Mouse (Mus musculus): Measurements from ENCODE around the gene Acbd4. TPM values are rescaled to one million over a fixed set of nuclear protein-coding genes. Genes with fewer than 3 reads are reported as not detected.
A peak's percentile ranks its signal among the peaks of the same experiment; 100 is the strongest.

Gene Acbd4
- polyA plus RNA-seq, 1 experiment from 2014 or later, result 8.3 TPM

DNA sequence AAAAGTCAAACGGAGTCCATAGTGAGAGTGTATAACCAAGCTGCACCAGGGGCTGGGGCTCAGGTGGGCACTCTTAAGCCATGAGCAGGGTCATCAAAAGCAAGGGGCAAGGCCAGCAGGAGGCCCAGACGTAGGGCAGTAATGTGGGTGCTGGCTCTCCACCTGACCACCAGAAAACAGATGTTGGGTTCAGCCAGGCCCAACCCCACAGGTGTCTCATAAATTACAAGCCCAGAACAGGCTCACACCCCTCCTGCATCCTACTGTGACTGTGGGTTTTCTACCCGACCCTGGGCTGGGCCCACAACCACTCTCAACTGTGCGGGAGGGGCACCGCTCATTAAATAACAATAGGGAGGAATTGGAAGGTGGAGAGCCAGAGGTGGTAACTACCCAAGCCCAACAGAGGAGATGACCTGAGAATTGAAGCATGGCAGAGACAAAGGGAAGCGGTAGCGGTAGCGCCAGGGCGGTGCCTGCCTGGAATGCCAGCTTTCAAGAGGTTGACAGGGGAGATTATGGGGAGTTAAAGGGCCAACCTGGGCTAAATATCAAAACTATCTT is 6.3 kb upstream of the Acbd4 start:
- Histone ChIP-seq H3K4me2 (replicated peaks) (no peak overlapping the region), H3K36me3 (no peaks in the 10 kb centered on the region), H3K4me3 (no peak overlapping the region), H3K9ac (no peak overlapping the region), H3K9me3 (replicated peaks) (no peaks in the 10 kb centered on the region), H3K27me3 (peaks cover 40% of the 10 kb centered on the region), H3K4me1 (no peaks in the 10 kb centered on the region), H3K27ac (no peak overlapping the region)
- WGBS, result 52% methylated on average over 9 of the region's 9 CpGs
- no peak for ATAC-seq (ENCODE audit: low FRiP score)

DNA sequence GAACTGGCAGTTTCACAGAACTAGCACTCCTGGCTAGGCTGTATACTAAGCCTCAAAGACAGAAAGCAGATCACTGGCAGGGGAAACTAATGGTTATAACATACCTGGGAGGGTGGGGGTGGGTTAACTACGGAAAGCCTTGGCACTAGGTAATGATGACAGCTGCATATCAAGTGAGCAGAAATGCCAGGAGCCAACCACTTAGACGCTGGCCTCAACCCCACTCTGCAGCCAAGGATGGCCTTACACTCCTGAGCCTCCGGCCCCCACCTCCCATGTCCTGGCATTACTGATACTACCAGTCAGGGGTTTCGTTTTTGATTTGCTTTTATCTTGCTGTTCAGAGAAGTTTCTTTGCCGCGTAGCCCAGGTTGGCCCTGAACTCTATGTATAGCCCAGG is 5.7 kb upstream of the Acbd4 start:
- H3K27ac ChIP-seq, result no peak overlapping the region
- ATAC-seq (ENCODE audit: low FRiP score), result no peak
- H3K9ac ChIP-seq, result no peak overlapping the region
- H3K4me1 ChIP-seq, result peaks cover under 1% of the 10 kb centered on the region; the same call in 1 of the 2 replicates
- H3K9me3 ChIP-seq (replicated peaks), result no peaks in the 10 kb centered on the region
- H3K4me3 ChIP-seq, result no peak overlapping the region
- H3K4me2 ChIP-seq (replicated peaks), result no peak overlapping the region
- WGBS, result 92% methylated on average over 6 of the region's 6 CpGs
- no peaks in the 10 kb centered on the region for H3K36me3 ChIP-seq
- peaks cover 47% of the 10 kb centered on the region for H3K27me3 ChIP-seq

DNA sequence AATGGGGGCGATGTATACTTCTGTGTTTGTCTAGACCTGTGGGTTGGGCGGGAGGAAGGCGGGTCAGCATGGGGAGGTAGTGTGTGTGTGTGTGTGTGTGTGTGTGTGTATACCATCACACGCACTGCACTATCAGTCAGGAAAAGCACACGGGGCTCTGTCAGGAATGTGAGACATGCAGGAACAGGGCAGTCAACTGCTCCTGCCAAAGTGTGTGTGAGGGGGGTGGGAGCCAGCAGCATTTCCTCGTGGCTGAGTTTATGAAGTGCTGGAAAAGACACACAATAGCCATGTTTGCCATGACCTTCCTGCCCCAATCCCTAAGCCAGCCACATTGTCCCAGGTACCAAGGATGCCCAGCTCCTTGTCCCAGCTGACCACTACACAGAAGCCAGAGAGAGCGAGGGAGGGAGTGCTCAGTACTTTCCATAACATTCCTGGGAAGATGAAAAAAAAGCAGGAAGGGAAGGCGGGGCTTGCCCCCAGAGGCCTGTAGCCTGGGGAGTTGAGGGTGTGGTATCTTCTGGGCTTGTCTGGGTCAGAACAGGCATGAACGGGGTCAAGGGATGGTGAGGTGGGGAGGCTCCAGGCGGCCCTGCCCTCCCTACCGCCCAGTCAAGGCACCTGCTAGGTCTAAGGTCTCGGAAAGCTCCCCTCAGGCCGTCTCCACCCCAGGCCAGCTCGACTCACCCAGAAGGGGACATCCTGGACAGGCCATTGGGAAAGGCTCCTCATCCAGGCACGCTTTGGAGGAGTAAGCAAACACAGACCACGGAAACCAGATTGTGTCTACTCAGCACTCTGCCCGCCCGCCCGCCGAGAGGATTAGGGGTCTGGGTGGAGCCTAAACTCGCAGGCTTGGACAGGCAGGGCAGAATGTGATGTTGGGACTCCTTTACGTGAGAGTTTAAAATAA is 4.2 kb upstream of the Acbd4 start:
- Histone ChIP-seq H3K36me3 (no peaks in the 10 kb centered on the region), H3K27ac (no peak overlapping the region), H3K9ac (0 out of 2 replicates have a peak overlapping the region, but pooled peaks have one; percentile 8), H3K4me1 (peaks cover 15% of the 10 kb centered on the region), H3K4me2 (replicated peaks) (no peak overlapping the region), H3K27me3 (peaks cover 59% of the 10 kb centered on the region), H3K9me3 (replicated peaks) (no peaks in the 10 kb centered on the region), H3K4me3 (no peak overlapping the region)
- no peak for ATAC-seq (ENCODE audit: low FRiP score)
- 29% methylated on average over 22 of the region's 22 CpGs for WGBS

DNA sequence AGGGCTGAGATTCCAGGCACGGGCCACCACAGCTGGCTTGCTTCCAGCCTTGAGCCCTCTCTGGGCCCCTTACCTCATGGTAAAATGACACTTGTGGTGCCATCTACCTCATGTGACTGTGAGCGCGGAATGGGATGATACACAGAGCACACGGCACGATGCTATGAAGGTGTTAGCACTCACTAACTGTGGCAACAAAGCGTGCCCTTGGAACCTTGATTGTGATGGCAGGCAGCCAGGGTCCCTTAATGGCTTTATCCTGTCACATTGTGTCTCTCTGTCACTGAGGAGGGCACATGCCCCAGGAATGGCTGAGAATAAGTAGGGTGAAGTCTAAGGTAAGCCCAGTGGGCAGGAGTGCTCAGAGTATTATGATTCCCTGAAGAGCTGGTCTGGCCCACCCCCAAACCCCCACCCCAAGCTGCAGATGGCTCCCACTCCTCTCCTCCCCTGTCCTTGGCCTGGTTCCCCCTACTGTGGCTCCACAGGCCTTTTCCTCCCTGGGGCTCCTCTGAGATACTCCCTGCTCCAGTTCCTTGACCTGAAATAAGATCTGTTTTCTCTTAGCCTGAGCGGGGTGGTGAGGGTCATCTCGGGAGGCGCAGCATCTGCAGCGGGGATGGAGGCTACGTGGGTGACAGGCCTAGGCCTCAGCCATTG is 2.8 kb upstream of the Acbd4 start:
- Histone ChIP-seq H3K36me3 (no peaks in the 10 kb centered on the region), H3K9ac (no peak overlapping the region), H3K4me2 (replicated peaks) (no peak overlapping the region), H3K27ac (no peak overlapping the region), H3K9me3 (replicated peaks) (no peaks in the 10 kb centered on the region), H3K27me3 (peaks cover 67% of the 10 kb centered on the region), H3K4me1 (peaks cover 24% of the 10 kb centered on the region), H3K4me3 (no peak overlapping the region)
- WGBS, result 65% methylated on average over 11 of the region's 11 CpGs
- ATAC-seq (ENCODE audit: low FRiP score), result no peak

DNA sequence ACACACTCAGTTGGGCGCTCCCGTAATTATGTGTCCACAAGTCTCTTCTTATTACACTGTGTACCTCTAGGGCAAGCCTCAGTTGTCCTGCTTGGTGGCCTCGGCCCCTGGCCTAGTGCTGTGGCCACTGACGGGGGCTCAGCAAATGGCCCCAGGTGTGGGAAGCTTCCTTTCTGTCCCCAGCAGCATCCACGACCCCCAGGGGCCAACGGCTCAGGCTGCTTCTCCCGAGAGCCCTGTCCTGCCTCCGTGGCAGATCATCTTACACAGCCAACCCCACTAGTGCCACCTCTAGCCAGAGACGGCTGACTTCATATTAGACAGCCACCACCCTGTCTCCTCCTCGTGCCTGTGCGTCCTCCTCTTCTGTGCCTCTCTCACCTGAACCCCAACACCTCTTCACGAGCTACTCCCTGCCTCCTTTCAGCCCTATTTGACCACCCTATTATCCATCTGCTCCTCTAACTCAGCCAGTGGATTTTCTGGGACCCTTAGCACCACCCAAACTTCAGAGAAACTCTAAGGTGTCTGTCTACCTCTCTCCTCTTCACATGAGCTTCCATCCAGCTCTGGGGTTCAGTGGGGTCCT is 2.0 kb upstream of the Acbd4 start:
- Histone ChIP-seq H3K4me3 (no peak overlapping the region), H3K27ac (no peak overlapping the region), H3K4me1 (peaks cover 24% of the 10 kb centered on the region), H3K9me3 (replicated peaks) (no peaks in the 10 kb centered on the region), H3K9ac (no peak overlapping the region), H3K36me3 (no peaks in the 10 kb centered on the region), H3K27me3 (peaks cover 72% of the 10 kb centered on the region), H3K4me2 (replicated peaks) (no peak overlapping the region)
- 56% methylated on average over 12 of the region's 12 CpGs for WGBS
- ATAC-seq (ENCODE audit: low FRiP score), result no peak

DNA sequence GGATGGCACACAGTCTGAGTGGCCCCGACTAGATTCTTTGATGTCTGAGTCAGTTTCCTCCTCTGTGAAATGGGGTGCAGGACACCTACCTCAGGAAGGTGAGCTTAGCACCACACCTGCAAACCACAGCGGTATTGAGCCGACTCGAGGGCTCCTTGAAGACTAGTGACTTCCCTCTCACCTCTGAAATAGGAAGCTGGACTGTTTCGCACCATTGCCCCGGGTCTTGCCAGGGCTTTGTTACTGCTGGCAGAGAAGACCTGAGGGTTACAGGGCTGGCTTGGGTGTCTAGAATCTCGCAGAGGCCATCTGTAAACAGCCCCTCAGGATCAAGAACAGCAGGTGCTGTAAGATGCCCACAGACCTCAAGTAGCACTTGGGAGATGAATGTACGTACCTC is 1.1 kb upstream of the Acbd4 start:
- H3K36me3 ChIP-seq, result no peaks in the 10 kb centered on the region
- peaks cover 24% of the 10 kb centered on the region for H3K4me1 ChIP-seq
- peaks cover 73% of the 10 kb centered on the region for H3K27me3 ChIP-seq
- no peak overlapping the region for H3K4me3 ChIP-seq
- 71% methylated on average over 8 of the region's 8 CpGs for WGBS
- no peak for ATAC-seq (ENCODE audit: low FRiP score)
- no peak overlapping the region for H3K27ac ChIP-seq
- H3K4me2 ChIP-seq (replicated peaks), result no peak overlapping the region
- no peak overlapping the region for H3K9ac ChIP-seq
- no peaks in the 10 kb centered on the region for H3K9me3 ChIP-seq (replicated peaks)

DNA sequence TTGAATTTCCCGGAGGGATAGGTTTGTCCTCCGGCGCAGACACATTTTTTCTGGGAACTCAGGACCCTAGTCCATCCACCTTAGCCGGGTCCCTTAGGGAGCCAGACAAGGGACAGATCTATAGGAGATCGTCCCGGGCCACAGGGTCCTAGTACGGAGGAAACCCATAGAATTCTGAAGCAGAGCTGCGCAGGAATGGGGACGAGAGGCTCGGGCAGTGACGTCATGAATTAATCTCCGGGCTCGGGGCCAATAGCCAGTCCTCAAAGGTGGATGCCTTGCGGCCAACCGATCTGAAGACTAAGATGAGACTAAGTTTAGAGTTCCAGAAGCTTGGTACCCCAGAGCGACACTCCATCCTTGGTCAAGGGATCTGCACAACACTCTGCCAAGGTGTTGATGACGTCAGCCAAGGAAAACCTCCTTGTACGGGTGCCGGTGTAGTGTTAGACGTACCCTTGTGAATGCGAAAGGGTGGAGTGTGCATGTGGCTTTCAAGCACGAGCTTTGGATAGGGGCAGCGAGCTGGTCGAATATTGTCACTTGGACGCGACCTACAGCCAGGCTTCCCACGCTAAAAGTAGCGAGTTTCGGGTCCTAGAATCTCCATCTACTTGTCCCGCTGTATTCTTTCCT is 502 bp downstream of the Acbd4 start:
- H3K4me3 ChIP-seq, result peak overlapping the region; percentile 40
- peak overlapping the region; percentile 57 for H3K9ac ChIP-seq
- no peaks in the 10 kb centered on the region for H3K36me3 ChIP-seq
- peaks cover 63% of the 10 kb centered on the region for H3K27me3 ChIP-seq
- 0 out of 2 replicates have a peak, but pooled peaks have one; percentile 32 for ATAC-seq (ENCODE audit: low FRiP score)
- H3K4me1 ChIP-seq, result peaks cover 24% of the 10 kb centered on the region
- H3K27ac ChIP-seq, result no peak overlapping the region
- 4% methylated on average over 30 of the region's 30 CpGs for WGBS
- H3K4me2 ChIP-seq (replicated peaks), result peak overlapping the region; percentile 75
- H3K9me3 ChIP-seq (replicated peaks), result no peaks in the 10 kb centered on the region

DNA sequence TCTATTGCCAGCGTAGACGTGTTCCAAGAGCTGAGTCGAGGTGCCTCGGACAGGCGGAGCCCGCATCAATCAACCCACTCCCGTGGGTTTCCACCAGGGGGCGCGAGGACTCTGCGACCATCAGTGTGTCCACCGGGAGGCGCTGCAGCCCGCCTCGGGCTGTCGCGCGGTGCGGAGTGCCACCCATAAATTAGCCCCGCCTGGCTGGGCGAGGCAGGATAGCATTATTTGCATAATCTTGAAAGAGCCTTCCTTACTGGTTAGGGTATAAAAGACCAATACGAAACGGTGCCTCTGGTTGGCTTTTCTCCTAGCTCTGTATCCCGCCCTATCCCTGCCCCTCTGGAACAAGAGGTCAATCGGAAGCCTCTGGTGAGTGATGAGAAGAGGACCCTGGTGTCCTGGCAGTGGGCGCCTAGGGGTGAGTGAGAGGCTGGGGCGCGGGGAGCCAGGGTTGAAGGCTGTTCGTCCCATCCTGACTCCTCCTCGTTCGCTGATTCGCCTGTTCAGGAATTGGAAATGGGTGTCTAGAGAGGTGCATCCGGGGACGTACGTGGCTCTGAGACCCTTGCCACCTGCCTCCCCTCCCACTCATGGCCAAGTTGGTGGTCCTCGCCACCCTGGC is 1.4 kb downstream of the Acbd4 start:
- 1% methylated on average over 35 of the region's 35 CpGs for WGBS
- peaks cover 56% of the 10 kb centered on the region for H3K27me3 ChIP-seq
- H3K4me2 ChIP-seq (replicated peaks), result peak overlapping the region; percentile 75
- no peaks in the 10 kb centered on the region for H3K9me3 ChIP-seq (replicated peaks)
- peak overlapping the region; percentile 40 for H3K4me3 ChIP-seq
- H3K36me3 ChIP-seq, result no peaks in the 10 kb centered on the region
- H3K9ac ChIP-seq, result 0 out of 2 replicates have a peak overlapping the region, but pooled peaks have one; percentile 20
- H3K4me1 ChIP-seq, result peaks cover 24% of the 10 kb centered on the region
- H3K27ac ChIP-seq, result no peak overlapping the region
- ATAC-seq (ENCODE audit: low FRiP score), result peak; percentile 86

DNA sequence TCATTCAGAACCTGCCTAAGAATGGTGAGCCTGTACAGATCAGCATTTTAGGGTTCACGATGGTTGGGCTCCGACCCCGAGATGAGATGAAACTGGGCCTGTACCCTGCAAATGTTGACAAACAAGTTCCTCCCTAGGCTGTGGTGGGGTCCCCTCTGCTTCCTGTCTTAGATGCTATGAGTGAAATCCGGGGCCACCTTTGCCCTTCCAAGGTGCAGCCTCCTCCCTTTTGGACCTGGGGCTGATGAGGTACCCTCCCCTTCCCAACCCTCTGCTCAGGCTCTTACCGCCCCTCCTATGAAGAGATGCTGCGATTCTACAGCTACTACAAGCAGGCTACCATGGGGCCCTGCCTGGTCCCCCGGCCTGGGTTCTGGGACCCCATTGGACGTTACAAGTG is 2.1 kb downstream of the Acbd4 start:
- WGBS, result 59% methylated on average over 8 of the region's 8 CpGs
- H3K9ac ChIP-seq, result no peak overlapping the region
- no peak overlapping the region for H3K27ac ChIP-seq
- H3K27me3 ChIP-seq, result peaks cover 50% of the 10 kb centered on the region
- peak overlapping the region; percentile 75; the same call in 1 of the 2 replicates for H3K4me2 ChIP-seq (replicated peaks)
- H3K36me3 ChIP-seq, result no peaks in the 10 kb centered on the region
- ATAC-seq (ENCODE audit: low FRiP score), result no peak
- H3K4me3 ChIP-seq, result peak overlapping the region; percentile 40; the same call in 1 of the 2 replicates
- no peaks in the 10 kb centered on the region for H3K9me3 ChIP-seq (replicated peaks)
- H3K4me1 ChIP-seq, result peaks cover 24% of the 10 kb centered on the region

DNA sequence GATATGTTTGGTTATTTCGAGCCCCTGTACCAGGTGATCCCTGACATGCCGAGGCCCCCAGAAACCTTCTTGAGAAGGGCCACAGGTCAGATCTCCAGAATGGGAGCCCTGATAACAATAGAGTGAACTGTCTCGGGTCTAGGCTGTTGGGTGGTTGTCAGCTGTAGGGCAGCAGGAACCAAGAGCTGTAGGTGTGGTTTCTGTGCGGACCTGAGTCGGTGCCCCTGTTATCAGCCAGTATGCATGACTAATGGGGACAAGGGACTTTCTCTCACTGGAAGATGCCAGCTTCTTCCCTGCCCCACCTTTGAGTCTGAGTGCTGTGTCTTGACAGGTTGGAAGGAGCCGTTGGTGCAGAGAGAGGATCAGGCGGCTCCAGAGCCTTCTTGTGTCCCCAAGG is 3.0 kb downstream of the Acbd4 start:
- Histone ChIP-seq H3K9ac (no peak overlapping the region), H3K27ac (no peak overlapping the region), H3K4me3 (no peak overlapping the region), H3K9me3 (replicated peaks) (no peaks in the 10 kb centered on the region), H3K27me3 (peaks cover 42% of the 10 kb centered on the region), H3K4me2 (replicated peaks) (no peak overlapping the region), H3K4me1 (peaks cover 24% of the 10 kb centered on the region), H3K36me3 (no peaks in the 10 kb centered on the region)
- no peak for ATAC-seq (ENCODE audit: low FRiP score)
- 84% methylated on average over 7 of the region's 7 CpGs for WGBS

DNA sequence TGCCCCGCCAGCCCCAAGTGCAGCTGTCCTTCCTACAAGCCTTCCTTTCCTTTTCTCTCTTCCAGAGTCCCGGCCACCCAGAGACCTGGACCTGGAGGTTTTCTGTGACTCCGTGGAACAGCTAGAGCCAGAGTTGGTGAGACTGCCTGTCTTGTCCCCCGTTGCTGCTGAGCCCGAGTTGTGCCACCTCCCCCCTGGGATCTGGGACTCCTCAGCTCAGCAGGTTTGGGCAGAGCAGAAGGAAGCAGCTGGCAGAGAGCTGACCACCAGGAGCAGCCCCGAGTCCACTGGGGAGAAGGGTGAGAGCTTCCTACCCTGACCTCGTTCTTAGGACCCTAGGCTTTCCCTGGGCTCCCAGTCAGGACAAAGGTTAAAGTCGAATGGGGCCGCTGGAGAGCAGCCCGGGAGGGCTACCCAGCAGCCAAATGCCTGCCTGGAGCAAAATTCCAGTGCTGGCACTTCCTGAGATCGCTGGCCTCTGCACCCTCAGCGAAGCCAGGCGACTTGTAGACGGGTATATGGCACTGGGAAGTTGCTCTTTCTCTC is 3.8 kb downstream of the Acbd4 start:
- H3K4me1 ChIP-seq, result peaks cover 24% of the 10 kb centered on the region
- no peak overlapping the region for H3K4me2 ChIP-seq (replicated peaks)
- no peak overlapping the region for H3K9ac ChIP-seq
- no peak overlapping the region for H3K27ac ChIP-seq
- H3K9me3 ChIP-seq (replicated peaks), result no peaks in the 10 kb centered on the region
- H3K27me3 ChIP-seq, result peaks cover 34% of the 10 kb centered on the region
- no peak for ATAC-seq (ENCODE audit: low FRiP score)
- no peaks in the 10 kb centered on the region for H3K36me3 ChIP-seq
- H3K4me3 ChIP-seq, result no peak overlapping the region
- WGBS, result 51% methylated on average over 14 of the region's 14 CpGs
